Mouse (Mus musculus): Measurements from ENCODE around the gene Pld4.

Gene Pld4

GRCm38 (mm10) chr12:112816866-112817265 is 56.4 kb downstream of the Pld4 start:
- POLR2A ChIA-PET = interaction anchor here in 3 of 4 experiments (0.5 to 31.6 kb wide), 4 partner anchors 8 to 94 kb away, joined by 5 to 488 read pairs (median 72); partner anchors contain the start of genes Cdca4 (in 2 of the 3) and Ahnak2 (in 1 of the 3)
- CTCF ChIA-PET = interaction anchor here in 3 of 4 experiments (0.5 to 1.5 kb wide), 8 partner anchors 8 to 211 kb away, joined by 3 to 4 read pairs (median 3); partner anchors contain the start of genes Ahnak2 (in 1 of the 3), Cdca4 (in 1 of the 3) and Clba1 (in 1 of the 3)

All from embryonic stem cell, embryonic (primary cell).